ENCODE assay signal across 8 mouse cellular contexts in genomic region chr1:51837845-51838623, GRCm38 (mm10).
DNase-seq lines count a peak whose midpoint lies in the region; ATAC-seq and TF ChIP-seq lines count a peak whose summit lies in the region.

No protein-coding gene starts in this region.

- no peaks in the 10 kb centered on the region; the same call in 1 of the 2 replicates for H3K4me1 ChIP-seq in midbrain, postnatal 0 days (ENCODE audit: insufficient read depth, low read length)
- H3K4me1 ChIP-seq in midbrain, embryonic 11.5 days (ENCODE audit: control insufficient read depth, insufficient read depth, low read length) = no peaks in the 10 kb centered on the region; the same call in 1 of the 2 replicates
- H3K4me1 ChIP-seq in heart, embryonic 15.5 days (replicated peaks) = peaks cover 30% of the 10 kb centered on the region
- peaks cover 3% of the 10 kb centered on the region; the same call in 1 of the 2 replicates for H3K4me1 ChIP-seq in small intestine, adult 2 months (ENCODE audit: control insufficient read depth, insufficient read depth, insufficient read length, low read length)

- no peak overlapping the region for H3K9ac ChIP-seq in midbrain, postnatal 0 days (replicated peaks; ENCODE audit: low read length, poor library complexity, severe bottlenecking)
- H3K9ac ChIP-seq in midbrain, embryonic 11.5 days (ENCODE audit: low read length) = no peak overlapping the region
- H3K9ac ChIP-seq in heart, embryonic 15.5 days = no peak overlapping the region

- no peak overlapping the region for H3K4me3 ChIP-seq in midbrain, postnatal 0 days (ENCODE audit: low read depth, low read length)
- no peak overlapping the region for H3K4me3 ChIP-seq in midbrain, embryonic 11.5 days (ENCODE audit: low read depth, low read length)
- no peak overlapping the region for H3K4me3 ChIP-seq in heart, embryonic 15.5 days
- no peak overlapping the region for H3K4me3 ChIP-seq in small intestine, adult 2 months (ENCODE audit: low read depth, low read length)

- H3K4me2 ChIP-seq in midbrain, postnatal 0 days (ENCODE audit: low read depth, low read length, poor library complexity, severe bottlenecking) = no peak overlapping the region
- no peak overlapping the region for H3K4me2 ChIP-seq in midbrain, embryonic 11.5 days
- H3K4me2 ChIP-seq in heart, embryonic 15.5 days = peak overlapping the region; percentile 13; the same call in 1 of the 2 replicates

- TF ChIP-seq CTCF in midbrain, postnatal 0 days (IDR thresholded peaks at IDR 0.05) = peak; percentile 37; the same call in 1 of the 2 replicates
- peak; percentile 18; the same call in 1 of the 2 replicates for TF ChIP-seq CTCF in small intestine, adult 2 months (IDR thresholded peaks at IDR 0.05; ENCODE audit: extremely low read depth, insufficient read length, insufficient replicate concordance, low read depth, low read length)

- H3K9me3 ChIP-seq in midbrain, postnatal 0 days (ENCODE audit: low read length) = no peaks in the 10 kb centered on the region
- no peaks in the 10 kb centered on the region for H3K9me3 ChIP-seq in midbrain, embryonic 11.5 days (ENCODE audit: control insufficient read depth, low read length)
- H3K9me3 ChIP-seq in heart, embryonic 15.5 days (replicated peaks) = no peaks in the 10 kb centered on the region

- TF ChIP-seq POLR2A in small intestine, adult 2 months (IDR thresholded peaks at IDR 0.05; ENCODE audit: low read depth, low read length) = no peak

- 80% methylated on average over 11 of the region's 11 CpGs for WGBS in midbrain, postnatal 0 days
- 86% methylated on average over 11 of the region's 11 CpGs for WGBS in midbrain, embryonic 11.5 days
- 45% methylated on average over 11 of the region's 11 CpGs for WGBS in heart, embryonic 15.5 days
- 61% methylated on average over 11 of the region's 11 CpGs for WGBS in small intestine, adult 2 months

- ATAC-seq in midbrain, postnatal 0 days (ENCODE audit: low FRiP score) = no peak
- ATAC-seq in midbrain, embryonic 11.5 days (ENCODE audit: low FRiP score) = no peak
- 0 out of 2 replicates have a peak, but pooled peaks have one; percentile 47 for ATAC-seq in heart, embryonic 15.5 days (replicated peaks; ENCODE audit: insufficient number of reproducible peaks, insufficient read depth, low FRiP score, low read depth)

- DNase-seq in heart, adult 18-20 months = peak; percentile 39 to 55
- no peak for DNase-seq in heart, postnatal 36 days
- DNase-seq in midbrain, postnatal 0 days (ENCODE audit: low spot score) = no peak
- no peak for DNase-seq in midbrain, embryonic 11.5 days (ENCODE audit: low spot score, missing footprints)
- no peak for DNase-seq in spleen, adult 12 weeks (ENCODE audit: low spot score)
- no peak for DNase-seq in cerebellum, adult 11-12 months

- no peaks in the 10 kb centered on the region for H3K36me3 ChIP-seq in midbrain, postnatal 0 days (ENCODE audit: insufficient read depth, low read length)
- no peaks in the 10 kb centered on the region; the same call in 1 of the 2 replicates for H3K36me3 ChIP-seq in midbrain, embryonic 11.5 days (ENCODE audit: control insufficient read depth, insufficient read depth, low read length)
- H3K36me3 ChIP-seq in heart, embryonic 15.5 days = peaks cover 5% of the 10 kb centered on the region; the same call in 1 of the 2 replicates
- H3K36me3 ChIP-seq in small intestine, adult 2 months (ENCODE audit: control insufficient read depth, insufficient read depth, low read length) = 0 out of 2 replicates have a peak, but pooled peaks cover 2% of the 10 kb centered on the region

- H3K27ac ChIP-seq in midbrain, postnatal 0 days (ENCODE audit: low read depth, low read length) = no peak overlapping the region
- no peak overlapping the region for H3K27ac ChIP-seq in midbrain, embryonic 11.5 days (ENCODE audit: low read depth, low read length)
- peak overlapping the region; percentile 63 for H3K27ac ChIP-seq in heart, embryonic 15.5 days
- H3K27ac ChIP-seq in small intestine, adult 2 months (ENCODE audit: insufficient read depth, low read depth, low read length) = no peak overlapping the region

- H3K27me3 ChIP-seq in midbrain, postnatal 0 days (ENCODE audit: insufficient read depth, low read length) = no peaks in the 10 kb centered on the region
- H3K27me3 ChIP-seq in midbrain, embryonic 11.5 days (ENCODE audit: control insufficient read depth, insufficient read depth, low read length) = no peaks in the 10 kb centered on the region
- no peaks in the 10 kb centered on the region for H3K27me3 ChIP-seq in heart, embryonic 15.5 days
- H3K27me3 ChIP-seq in small intestine, adult 2 months (ENCODE audit: control insufficient read depth, insufficient read depth, low read length) = no peaks in the 10 kb centered on the region

- intact Hi-C loops in heart, postnatal 36 days (cut with DNase I) = loop anchor here (5.0 kb wide), 1 partner anchor 56 kb away; no protein-coding TSS in a partner anchor

Comparison
In these comparisons a context has a peak if more than half of its experiments do, and no peak if none do; other contexts are left out.
1. DNase-seq: peak in heart, adult 18-20 months (2 of 2); none in heart, postnatal 36 days (0 of 2), midbrain, postnatal 0 days (single experiment), midbrain, embryonic 11.5 days (single experiment), spleen, adult 12 weeks (single experiment) and cerebellum, adult 11-12 months (single experiment).